Mouse (Mus musculus): ENCODE measurements around the gene Prr5l.

Gene Prr5l

GRCm38 (mm10) chr2:101882998-101883397 is at the start of gene Prr5l:
Prr5l (minus strand) TSS chr2:101883027.
- ATAC-seq (ENCODE audit: insufficient number of reproducible peaks, low FRiP score, low TSS enrichment), result no peak

- peak; percentile 80 for ATAC-seq (ENCODE audit: insufficient number of reproducible peaks, low FRiP score, low TSS enrichment)
Observed at GRCm38 (mm10) chr2:101932169-101932936, 49.5 kb upstream of the Prr5l start.

DNA sequence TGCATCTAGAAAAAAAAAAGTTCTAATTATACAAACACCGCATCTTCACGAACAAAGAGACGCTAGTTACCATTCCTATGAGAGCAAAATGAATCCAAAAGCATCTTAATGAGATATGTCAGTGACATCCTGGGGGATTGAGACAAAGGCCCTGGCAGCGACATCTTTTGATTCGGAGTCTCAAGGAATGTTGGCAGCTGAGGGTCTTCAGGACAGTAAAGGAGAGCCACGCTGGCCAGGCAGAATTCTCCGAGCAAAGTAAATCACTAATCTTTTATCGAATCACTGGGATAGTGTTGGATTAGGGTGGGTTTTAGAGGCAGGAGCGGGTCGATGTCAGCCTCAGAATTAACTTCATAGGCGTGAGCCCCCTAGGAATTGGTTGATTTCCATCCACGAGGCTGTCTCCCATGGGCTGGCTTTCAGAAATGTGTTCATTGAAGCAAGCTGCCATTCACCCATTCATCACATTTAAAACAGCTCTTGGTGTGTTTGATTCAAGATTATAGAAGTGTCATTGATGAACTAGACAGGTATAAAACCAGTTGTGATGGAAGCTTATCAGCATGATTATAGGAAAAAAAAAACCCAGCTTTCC is 42.9 kb upstream of the Prr5l start:
- no peak for ATAC-seq (ENCODE audit: insufficient number of reproducible peaks, low FRiP score, low TSS enrichment)

- no peak for ATAC-seq (ENCODE audit: insufficient number of reproducible peaks, low FRiP score, low TSS enrichment)
Observed at GRCm38 (mm10) chr2:101925183-101925582, 42.4 kb upstream of the Prr5l start.

DNA sequence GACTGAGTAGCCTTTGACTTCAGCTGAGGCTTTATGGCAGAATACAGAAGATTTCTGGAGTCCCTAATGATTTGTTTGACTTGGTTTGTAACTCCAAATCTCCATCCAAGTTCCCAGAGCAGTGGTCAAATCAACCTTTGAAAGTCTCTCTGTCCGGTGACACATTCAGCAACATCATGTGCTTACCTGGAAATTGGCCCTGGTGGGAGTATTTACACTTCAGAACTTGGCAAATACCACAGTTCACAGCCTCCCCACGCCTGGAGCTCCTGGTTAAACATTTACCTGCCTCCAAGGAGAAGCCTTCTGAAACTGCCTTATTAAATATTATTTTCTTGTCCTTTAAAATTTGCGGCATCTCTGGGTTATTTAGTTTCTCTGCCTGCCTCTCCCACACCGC is 40.4 kb upstream of the Prr5l start:
- no peak for ATAC-seq (ENCODE audit: insufficient number of reproducible peaks, low FRiP score, low TSS enrichment)

- ATAC-seq (ENCODE audit: insufficient number of reproducible peaks, low FRiP score, low TSS enrichment), result no peak
Observed at GRCm38 (mm10) chr2:101922302-101922701, 39.5 kb upstream of the Prr5l start.

DNA sequence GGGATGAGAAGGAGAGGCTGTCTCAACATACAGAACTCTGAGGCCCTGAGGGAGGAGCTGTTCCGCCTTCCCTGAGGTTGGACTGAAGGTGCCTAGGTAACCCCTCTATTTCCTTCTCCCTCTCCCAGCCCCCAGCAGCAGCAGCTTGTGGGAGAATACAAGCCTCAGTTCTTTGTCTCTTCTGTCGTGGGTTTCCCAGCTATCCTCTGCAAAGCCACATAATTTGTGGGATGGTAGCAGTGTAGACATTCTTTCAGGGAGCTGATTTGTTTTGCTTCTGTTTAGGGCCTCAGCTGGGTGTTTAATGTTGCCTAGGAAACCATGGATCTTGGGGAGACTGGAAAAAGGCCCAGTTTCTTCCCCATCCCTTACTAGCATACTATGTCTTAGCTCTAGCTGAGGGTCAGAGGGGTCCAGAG is 37.3 kb upstream of the Prr5l start:
- no peak for ATAC-seq (ENCODE audit: insufficient number of reproducible peaks, low FRiP score, low TSS enrichment)

- no peak for ATAC-seq (ENCODE audit: insufficient number of reproducible peaks, low FRiP score, low TSS enrichment)
Observed at GRCm38 (mm10) chr2:101918518-101918917, 35.7 kb upstream of the Prr5l start.

- ATAC-seq (ENCODE audit: insufficient number of reproducible peaks, low FRiP score, low TSS enrichment), result peak; percentile 6; the same call in 1 of the 2 replicates
Observed at GRCm38 (mm10) chr2:101909326-101910080, 26.7 kb upstream of the Prr5l start.

- ATAC-seq (ENCODE audit: insufficient number of reproducible peaks, low FRiP score, low TSS enrichment), result no peak
Observed at GRCm38 (mm10) chr2:101908773-101909172, 25.9 kb upstream of the Prr5l start.

DNA sequence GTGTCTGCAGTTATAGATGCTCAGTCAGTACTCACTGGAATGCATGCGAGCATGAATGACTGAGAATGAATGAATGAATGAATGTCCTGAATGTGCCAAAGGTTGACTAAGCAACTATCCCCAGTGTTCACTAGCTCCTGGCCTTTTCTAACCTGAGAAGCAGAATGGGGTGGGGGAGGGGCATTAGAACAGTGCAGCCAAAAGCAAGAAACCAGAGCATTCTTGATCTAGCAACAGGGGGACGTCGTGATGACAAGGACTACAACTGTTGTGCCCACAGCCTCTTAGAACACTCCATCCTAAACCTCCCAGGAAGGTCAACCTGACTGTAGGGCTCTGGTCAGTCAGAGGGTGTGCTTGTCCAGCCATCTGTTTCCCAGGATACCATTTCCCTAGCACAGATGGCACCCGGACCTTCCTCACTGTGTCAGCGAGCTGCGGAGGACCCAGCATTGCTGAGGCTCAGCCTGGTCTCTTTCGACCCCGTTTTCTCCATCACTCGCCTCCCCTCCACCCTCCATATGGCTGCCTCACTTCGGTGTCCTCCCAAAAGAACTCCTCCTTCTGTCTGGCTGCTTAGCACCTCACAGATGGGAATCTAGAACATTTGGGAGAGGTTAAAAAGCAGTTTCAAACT is 24.7 kb upstream of the Prr5l start:
- peak; percentile 83 for ATAC-seq (ENCODE audit: insufficient number of reproducible peaks, low FRiP score, low TSS enrichment)

DNA sequence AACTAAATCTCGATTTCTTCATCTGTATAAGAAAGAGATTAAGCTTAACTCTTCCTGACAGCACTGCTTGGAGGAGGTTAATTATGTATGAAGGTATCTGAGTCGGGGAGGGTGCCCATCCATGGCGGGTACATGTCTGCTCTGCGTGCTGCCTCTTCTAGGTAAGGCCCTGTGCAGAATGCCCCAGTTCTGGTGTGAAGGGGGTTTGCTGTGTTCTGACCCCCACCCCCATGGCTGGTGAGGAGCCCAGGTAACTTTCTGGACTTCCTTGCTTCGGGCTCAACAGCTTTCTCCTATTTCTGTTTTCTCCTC is 23.5 kb upstream of the Prr5l start:
- no peak for ATAC-seq (ENCODE audit: insufficient number of reproducible peaks, low FRiP score, low TSS enrichment)

DNA sequence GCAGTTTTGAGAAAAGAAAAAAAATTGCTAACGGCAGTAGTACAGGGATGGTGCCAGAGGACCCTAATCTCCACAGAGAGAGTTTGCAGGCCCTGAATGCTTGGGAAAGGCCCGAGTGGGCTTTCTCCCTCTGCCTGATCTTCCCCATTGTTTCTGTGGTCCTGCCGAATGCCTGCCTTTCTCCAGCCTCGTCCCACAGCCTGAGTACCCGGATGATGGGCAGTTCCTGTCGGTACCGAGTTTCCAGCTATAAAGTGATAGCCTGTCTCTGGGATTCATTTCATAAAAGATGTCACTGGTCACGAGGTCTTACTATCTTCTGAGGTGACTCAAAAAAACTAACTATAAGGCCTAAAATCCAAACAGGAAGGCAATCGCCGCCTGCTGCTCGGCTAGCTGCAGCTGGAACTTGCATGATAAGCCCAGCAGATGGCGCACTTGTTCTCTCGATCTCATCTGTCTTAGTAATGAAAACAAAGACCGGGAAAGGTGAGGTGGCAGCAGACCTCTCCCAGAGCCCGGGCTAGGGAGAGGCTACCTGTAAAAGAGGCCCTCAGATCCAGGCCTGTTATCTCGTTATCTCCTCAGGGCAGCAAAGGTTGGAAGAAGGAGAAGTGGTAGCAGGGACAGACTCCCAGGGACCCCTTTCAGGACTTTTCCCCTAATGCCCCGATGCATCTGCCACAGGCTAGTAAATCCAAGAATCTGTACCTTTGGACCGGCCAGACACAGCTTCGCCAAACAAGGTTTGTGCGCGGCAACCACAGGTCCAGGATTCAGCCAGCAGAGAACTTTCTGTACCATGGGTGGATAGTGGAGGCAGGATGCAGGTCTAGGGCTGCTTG is 22.9 kb upstream of the Prr5l start:
- ATAC-seq (ENCODE audit: insufficient number of reproducible peaks, low FRiP score, low TSS enrichment), result peak; percentile 41

GRCm38 (mm10) chr2:101902196-101902595 is 19.4 kb upstream of the Prr5l start:
- ATAC-seq (ENCODE audit: insufficient number of reproducible peaks, low FRiP score, low TSS enrichment), result no peak

DNA sequence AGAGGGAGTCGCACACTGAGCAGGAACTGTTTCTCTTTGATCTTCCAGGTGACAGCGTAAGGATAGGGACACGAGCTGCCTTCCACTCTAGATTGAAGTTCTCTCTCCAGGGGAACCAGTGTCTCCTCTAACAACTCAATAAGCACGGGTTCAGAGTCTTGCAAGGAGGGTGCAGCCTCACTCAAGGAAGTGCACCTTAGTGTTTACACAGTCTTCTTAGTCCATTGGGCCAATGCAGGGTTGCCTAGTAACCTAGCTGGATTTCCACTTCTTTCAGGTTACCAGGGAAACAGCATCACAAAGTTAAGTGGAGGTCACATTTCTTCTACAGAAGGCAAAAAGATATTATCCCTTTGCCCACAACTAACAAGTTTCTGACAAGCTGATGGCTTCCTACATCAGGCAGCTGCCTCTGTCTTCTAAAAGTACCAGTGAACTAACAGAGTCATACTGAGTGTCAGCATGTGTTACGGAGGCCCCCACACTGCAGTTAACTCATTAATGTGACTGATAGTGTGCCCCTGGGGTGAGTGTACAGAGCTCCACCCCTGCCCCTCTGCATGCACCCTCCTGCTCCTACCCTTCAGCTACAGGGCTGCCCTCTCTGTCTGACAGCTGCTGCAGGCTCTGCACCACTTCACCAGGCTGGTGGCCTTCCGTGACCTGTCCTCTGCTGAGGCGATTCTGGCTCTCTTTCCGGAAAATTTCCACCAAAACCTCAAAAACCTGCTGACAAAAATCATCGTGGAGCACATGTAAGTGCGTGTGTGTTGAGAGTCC is 13.8 kb upstream of the Prr5l start:
- no peak for ATAC-seq (ENCODE audit: insufficient number of reproducible peaks, low FRiP score, low TSS enrichment)

DNA sequence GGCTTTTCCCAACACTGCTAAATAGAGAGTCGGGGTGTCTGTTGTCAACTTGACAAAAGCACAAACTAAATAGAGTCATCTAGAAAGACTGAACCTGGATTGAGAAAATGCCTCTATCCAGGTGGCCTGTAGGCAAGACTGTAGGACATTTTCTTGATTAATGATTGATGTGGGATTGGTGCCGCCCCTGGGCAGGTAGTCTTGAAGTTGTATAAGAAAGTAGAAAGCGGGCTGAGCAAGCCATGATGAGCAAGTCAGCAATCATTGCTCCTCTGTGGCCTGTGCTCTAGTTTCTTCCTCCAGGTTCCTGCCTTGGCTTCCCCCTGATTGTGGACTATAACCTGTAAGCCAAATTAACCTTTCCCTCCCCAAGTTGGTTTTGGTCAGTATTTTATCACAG is 11.3 kb upstream of the Prr5l start:
- no peak for ATAC-seq (ENCODE audit: insufficient number of reproducible peaks, low FRiP score, low TSS enrichment)

- ATAC-seq (ENCODE audit: insufficient number of reproducible peaks, low FRiP score, low TSS enrichment), result no peak
Observed at GRCm38 (mm10) chr2:101891143-101891542, 8.3 kb upstream of the Prr5l start.

DNA sequence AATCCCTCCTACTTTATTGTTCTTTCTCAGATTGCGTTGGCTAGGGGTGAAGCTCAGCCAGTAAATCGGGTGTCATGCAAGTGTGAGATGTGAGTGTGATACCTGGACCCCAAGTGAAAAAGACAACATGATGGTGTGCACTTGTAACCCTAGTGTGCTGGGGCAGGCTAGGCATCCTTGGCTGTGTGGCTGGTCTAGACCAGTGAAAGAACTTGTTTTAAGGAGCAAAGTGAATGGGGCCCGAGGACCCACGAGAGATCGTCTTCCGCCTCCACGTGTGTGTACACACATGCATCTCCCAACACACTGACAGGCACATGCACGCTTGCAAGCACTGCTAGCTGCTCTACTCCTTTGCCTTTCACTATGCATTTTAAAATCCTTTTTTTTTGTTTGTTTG is 6.1 kb upstream of the Prr5l start:
- ATAC-seq (ENCODE audit: insufficient number of reproducible peaks, low FRiP score, low TSS enrichment), result no peak

GRCm38 (mm10) chr2:101885768-101886438 is 3.1 kb upstream of the Prr5l start, which contains the start of gene Commd9:
Commd9 (plus strand) TSS chr2:101886247.
- peak; percentile 98 for ATAC-seq (ENCODE audit: insufficient number of reproducible peaks, low FRiP score, low TSS enrichment)
